Mouse (Mus musculus) Muller cell, postnatal 12 days (primary cell): ENCODE results near the gene Sumo2.
A peak's percentile ranks its signal among the peaks of the same experiment; 100 is the strongest.
"Not testable (repeated sequence)": the region's sequence is repeated elsewhere in the genome, so short reads cannot be mapped to it uniquely, and the experiment has no call there.

ENCODE experiments used
- DNase-seq: peaks from one replicate; pipeline ENCODE4 v3.0.0-alpha.2; 2015; ENCODE audit errors: inconsistent ontology term

The Sumo2 gene

GRCm38 (mm10) chr11:115518693-115519092 is 17.4 kb downstream of the Sumo2 start:
- no peak for DNase-seq

GRCm38 (mm10) chr11:115516942-115517341 is 19.1 kb downstream of the Sumo2 start:
- DNase-seq: no peak

GRCm38 (mm10) chr11:115515021-115515420 is 21.1 kb downstream of the Sumo2 start:
- no peak for DNase-seq

- DNase-seq: peak; percentile 98
Measured at GRCm38 (mm10) chr11:115514238-115514663, 21.8 kb downstream of the Sumo2 start, which contains the start of gene Jpt1. Jpt1 (minus strand) TSS chr11:115514387.

DNA sequence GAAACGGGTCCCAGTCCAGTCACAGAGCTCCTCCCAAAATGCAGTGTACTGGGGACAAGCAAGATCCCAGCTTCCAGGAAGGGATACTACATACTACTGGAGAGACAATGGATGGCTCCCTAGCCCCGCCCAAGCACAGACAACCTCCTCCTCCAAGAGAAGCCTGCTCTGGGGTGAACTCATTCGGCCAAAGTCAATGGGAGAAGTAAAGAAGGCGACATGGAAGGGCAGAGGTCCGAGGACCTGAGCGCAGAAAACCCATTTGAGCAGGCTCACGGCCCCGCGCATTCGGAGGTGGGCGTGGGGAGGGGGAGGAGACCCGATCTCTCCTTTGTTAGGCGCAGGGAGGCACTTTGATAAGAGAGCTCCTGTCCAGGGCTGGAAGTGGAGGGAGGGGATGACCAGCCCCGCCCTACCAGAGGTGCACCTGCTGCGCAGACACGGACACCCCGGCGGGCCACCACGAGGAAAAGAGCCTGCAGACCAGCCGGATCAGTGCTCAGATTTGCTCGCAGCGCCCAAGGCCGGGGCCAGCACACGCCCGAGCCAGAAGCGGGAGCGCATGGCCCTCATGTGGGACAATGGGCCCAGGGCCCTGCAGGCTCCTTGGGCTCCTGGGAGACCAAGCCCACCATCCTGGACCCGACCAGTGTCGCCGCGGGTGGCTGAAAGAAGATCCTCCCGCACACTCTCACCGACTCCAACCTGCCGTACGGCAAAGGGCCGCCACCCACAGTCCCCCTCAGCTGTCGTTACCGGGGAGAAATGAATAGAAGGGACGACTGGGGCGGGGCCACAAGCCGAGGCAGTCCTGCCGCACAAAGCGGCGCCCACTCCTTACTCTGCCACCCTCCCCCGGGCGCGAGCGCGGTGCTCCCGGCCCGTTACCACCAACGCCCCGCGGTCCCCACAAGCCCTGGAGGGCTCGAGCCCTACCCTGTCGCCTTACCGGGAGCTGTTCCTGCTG is 22.5 kb downstream of the Sumo2 start:
- DNase-seq: peak; percentile 60

DNA sequence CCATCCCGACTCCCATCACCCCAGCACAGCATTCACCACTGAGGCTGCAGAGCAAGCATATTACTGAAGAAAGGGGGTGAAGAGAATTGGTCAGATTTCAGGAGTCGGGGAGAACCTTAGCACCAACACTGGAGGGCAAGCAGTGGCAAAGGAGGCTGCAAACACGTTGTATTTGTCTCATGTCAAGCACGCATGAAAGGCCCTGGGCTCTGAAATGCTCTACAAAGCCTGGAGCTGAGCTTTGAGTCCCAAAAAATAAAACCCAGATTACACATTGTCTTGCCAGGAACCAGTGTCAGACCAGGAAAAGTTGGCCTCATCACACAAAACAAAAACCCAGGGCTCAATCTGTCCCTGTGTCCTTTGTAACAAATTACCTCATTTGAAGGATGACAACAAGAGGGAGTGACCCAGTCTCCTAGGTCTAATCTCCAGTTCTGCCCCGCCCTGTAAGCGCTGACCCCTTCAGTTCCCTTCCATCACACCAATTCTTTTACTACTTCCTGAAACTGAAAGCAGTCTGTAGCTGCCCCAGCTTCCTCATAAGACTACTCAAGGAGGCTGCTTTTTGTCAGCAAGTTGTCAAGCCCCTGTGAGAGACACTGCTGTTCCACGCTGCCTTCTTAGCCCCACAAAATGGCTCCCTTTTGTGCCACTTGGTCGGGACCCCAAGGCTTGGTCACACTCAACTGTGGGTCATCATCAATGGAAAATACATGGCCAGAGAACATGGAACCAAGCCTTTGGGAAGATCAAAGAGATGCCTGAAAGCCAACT is 23.5 kb downstream of the Sumo2 start:
- peak; percentile 16 for DNase-seq

DNA sequence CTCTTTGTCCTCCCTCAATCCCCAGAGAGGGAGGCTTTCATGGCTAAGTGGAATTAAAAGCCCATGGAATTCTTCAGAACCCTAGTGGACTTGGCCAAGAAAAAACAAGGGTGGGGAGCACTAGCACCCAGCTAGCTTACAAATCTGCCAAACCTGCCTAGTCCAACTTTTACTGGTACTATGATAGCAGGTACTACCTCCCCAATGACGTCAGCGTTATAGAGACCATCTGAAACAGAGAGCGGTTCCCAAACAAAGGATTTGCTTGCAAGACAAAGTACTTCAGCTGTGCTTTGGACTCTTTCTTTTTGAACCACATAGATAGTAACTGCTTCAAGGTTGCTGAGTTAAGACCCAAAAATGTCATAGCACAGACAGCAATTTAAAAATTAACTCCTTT is 24.1 kb downstream of the Sumo2 start:
- no peak for DNase-seq

GRCm38 (mm10) chr11:115511121-115511520 is 25.0 kb downstream of the Sumo2 start:
- no peak for DNase-seq

DNA sequence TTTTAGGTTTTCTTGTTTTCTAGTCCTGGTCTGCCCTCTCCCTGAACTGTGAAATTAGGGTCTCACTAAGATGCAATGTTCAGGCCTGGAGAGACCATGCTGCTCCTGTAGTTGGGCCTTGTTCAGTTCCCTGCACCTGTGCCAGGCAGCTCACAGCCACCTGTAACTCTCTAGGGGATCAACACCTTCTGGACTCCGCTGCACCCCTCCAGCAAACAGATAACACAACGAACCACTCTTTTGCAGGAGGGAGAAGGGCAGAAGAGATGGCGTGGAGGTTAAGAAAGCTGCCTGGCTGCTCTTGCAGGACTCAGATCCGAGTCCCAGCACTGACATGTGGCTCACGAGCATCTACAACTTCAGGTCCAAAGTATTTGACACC is 25.6 kb downstream of the Sumo2 start:
- DNase-seq: no peak

DNA sequence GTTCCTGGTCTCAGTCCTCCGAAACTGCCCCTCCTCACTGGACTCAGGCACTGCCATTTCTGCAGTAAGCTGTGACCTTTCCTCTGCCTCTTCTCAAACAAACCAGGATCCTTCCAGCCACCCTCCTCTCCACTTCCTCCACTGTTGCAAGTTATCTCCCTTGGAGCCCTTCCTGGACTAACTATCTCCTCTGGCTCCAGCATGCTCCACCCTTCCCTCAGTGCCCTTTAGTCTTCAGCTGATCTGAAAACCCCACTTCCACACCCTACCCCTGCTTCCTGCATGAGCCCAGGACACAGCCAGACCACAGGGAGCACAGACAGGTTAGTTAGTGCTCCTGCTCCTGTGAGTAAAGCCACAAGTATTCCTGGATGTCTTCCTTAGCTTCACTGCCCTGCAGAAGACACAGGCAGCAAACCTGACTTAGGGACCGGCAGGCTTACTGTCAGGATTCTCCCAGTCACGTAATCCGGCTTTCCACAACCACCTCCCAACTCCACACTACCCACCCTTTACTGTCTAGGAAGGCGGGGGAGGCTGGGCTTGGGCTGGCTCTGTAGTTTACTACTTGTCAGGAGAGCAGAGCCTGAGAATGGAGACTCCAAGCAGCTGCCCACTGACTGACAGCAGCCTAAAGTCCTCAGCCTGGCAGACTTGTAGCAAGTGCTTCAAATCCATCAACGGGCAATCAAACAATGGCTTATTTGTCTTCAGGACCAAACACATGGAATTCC is 26.1 kb downstream of the Sumo2 start:
- DNase-seq: peak; percentile 52

DNA sequence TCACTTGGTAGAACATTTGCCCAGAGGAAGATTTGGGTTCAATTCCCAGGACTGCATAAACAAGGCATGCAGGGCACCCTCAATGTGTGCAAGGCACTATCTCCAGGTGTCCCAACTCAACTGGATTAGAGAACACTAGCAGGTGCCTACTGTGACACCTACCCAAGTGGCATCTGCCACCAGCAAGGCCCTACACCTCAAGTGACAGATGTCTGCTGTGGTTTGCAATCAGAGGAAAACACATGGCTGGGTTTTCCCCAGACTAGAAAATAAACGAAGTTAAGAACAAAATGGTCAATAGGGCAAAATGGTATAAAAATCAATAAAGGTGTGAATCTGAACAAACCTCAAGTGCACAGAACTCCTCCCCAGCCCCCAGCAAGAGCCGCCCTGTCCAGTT is 28.0 kb downstream of the Sumo2 start:
- DNase-seq: no peak

- no peak for DNase-seq
Measured at GRCm38 (mm10) chr11:115506586-115506985, 29.5 kb downstream of the Sumo2 start.

DNA sequence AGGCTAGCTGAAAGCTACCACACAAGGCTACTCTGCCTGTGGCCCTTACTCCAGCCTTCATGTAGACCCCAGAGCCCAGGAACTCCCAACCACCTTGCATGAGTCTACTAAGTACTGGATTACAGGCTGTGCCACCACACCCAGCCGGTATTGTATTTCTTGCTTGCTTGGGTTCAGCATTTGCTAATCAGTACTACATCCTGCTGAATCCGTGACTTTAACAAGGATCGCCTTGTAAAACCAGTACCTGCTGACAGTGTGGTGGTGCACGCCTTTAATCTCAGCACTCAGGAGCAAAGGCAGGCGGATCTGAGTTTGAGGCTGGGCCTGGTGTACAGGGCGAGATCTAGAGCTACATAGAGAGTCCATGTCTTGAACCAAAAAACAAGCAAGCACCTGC is 33.4 kb downstream of the Sumo2 start:
- no peak for DNase-seq

- DNase-seq: not testable (repeated sequence)
Measured at GRCm38 (mm10) chr11:115496559-115496958, 39.5 kb downstream of the Sumo2 start.

GRCm38 (mm10) chr11:115492387-115492786 is 43.7 kb downstream of the Sumo2 start:
- no peak for DNase-seq

- DNase-seq: peak; percentile 89
Measured at GRCm38 (mm10) chr11:115491356-115492083, 44.6 kb downstream of the Sumo2 start, which contains the start of gene Nt5c. Nt5c (minus strand) TSS chr11:115491862.

DNA sequence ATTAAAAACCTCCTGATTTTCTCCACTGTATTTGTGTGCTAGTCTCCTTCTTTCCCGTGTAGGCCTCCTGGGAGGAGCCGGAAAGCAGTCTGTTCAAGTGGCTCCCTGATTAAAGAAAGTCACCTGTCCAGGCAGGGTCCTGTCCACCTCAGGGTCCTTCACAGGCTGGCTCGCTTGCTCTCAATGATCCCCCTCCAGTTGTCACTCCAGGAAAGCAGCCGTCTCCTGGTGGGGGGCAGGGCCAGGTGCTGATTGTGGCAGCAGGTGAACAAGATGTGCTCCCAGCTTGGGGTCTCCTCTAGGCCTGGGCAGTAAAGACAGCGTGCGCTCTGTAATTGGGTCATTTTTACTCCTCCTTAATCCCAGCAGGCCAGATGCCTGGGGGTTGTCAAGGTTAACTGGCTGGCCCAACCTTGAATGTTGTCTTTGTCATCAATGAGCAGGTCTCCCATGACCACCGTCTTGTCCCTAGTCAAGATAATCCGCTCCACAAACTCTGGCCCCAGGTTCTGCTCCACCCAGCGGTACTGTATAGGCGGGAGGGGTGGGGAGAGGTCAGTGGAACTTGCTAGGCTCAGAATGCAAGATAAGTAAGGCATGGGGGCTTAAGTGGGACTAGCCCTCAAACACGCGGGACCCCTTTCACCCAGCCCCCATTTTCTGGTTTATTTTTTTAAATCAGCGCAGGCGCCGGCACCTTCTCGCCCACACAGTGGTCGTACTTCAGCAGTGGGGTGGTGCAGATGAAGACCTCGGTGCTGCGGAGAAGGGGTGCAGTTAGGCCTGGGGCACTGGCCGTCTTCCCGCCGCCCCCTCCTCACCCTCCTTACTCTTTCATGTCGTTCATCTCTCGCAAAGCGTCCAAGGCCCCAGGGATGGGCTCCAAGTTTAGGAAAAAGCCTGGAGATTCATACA is 45.4 kb downstream of the Sumo2 start:
- DNase-seq: no peak

GRCm38 (mm10) chr11:115488551-115489104 is 47.4 kb downstream of the Sumo2 start:
- DNase-seq: no peak

DNA sequence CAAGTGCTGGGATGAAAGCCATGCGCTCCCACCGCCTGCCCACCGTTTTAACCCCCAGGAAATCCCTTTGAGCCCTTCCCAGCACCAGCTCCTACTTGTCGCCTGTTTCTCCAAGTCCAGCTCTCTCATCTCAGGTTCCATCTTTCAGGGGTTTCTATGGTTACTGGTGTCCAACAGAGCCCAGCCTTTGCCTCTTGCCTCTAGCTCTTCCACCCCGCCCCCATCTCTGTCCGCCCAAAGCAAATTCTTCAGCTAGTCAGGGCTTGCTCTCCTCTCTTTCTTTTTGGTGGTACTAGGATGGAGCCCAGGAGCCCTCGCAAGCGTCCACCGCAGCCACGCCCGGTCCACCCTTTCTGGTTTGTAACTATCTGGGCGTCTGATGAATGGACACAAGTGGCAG is 50.9 kb downstream of the Sumo2 start:
- DNase-seq: no peak

DNA sequence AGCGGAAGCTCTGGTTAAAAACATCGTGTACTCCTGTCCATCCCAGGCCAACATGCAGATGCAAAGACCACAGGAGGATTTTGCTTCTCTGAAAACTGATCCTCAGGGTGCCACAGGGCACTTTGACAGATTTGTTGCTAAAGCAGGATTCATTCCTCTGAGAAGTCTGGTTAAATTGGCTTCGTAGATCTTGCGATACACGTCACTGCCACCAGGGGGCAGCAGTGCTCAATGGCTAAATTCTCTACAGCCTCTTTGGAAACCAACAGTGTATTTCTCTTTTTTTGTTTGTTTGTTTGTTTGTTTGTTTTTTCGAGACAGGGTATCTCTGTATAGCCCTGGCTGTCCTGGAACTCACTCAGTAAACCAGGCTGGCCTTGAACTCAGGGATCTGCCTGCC is 52.4 kb downstream of the Sumo2 start:
- DNase-seq: peak; percentile 44
